Mouse (Mus musculus): ENCODE measurements around the gene Olfr786. TPM values are rescaled to one million over a fixed set of nuclear protein-coding genes. Genes with fewer than 3 reads are reported as not detected.

The Olfr786 gene
- not detected in 2 replicates for polyA plus RNA-seq (2015; fragmentation: Nextera tagmentation; extraction: Ambion mirVana)

GRCm38 (mm10) chr10:129427006-129427405 is at the start of gene Olfr786:
TSS of gene Olfr786 (plus strand) at chr10:129427306.
- H3K36me3 ChIP-seq (ENCODE audit: control insufficient read depth, insufficient read depth): no peaks in the 10 kb centered on the region
- H3K4me2 ChIP-seq (ENCODE audit: low read depth, low read length): no peak within 1 kb of the TSS
- H3K27me3 ChIP-seq (ENCODE audit: control insufficient read depth, insufficient read depth, low read depth, low read length): no peaks in the 10 kb centered on the region
- no peak for ATAC-seq (ENCODE audit: low read depth)
- no peak within 1 kb of the TSS for H3K27ac ChIP-seq (ENCODE audit: low read length)
- no peak within 1 kb of the TSS for H3K9ac ChIP-seq (ENCODE audit: low read depth, low read length)
- no peaks in the 10 kb centered on the region for H3K9me3 ChIP-seq (replicated peaks; ENCODE audit: control insufficient read depth, low read length)
- no peaks in the 10 kb centered on the region for H3K4me1 ChIP-seq (ENCODE audit: control insufficient read depth, low read depth, low read length)
- no peak within 1 kb of the TSS for H3K4me3 ChIP-seq (ENCODE audit: low read depth, low read length)

- Histone ChIP-seq H3K9ac (ENCODE audit: low read depth, low read length) (no peak within 1 kb of the TSS), H3K4me3 (ENCODE audit: low read depth, low read length) (no peak within 1 kb of the TSS), H3K27ac (ENCODE audit: low read length) (no peak within 1 kb of the TSS), H3K4me1 (ENCODE audit: control insufficient read depth, low read depth, low read length) (no peaks in the 10 kb centered on the region), H3K27me3 (ENCODE audit: control insufficient read depth, insufficient read depth, low read depth, low read length) (no peaks in the 10 kb centered on the region), H3K36me3 (ENCODE audit: control insufficient read depth, insufficient read depth) (no peaks in the 10 kb centered on the region), H3K9me3 (replicated peaks; ENCODE audit: control insufficient read depth, low read length) (no peaks in the 10 kb centered on the region), H3K4me2 (ENCODE audit: low read depth, low read length) (no peak within 1 kb of the TSS)
- ATAC-seq (ENCODE audit: low read depth): no peak
These were observed 43.3 kb upstream of the Olfr786 start, which contains the start of gene Olfr784 for GRCm38 (mm10) chr10:129383783-129384182. TSS of gene Olfr784 (plus strand) at chr10:129384083.

- H3K27ac ChIP-seq (ENCODE audit: low read length): no peak overlapping the region
- no peaks in the 10 kb centered on the region for H3K9me3 ChIP-seq (replicated peaks; ENCODE audit: control insufficient read depth, low read length)
- no peaks in the 10 kb centered on the region for H3K36me3 ChIP-seq (ENCODE audit: control insufficient read depth, insufficient read depth)
- H3K4me2 ChIP-seq (ENCODE audit: low read depth, low read length): no peak overlapping the region
- H3K9ac ChIP-seq (ENCODE audit: low read depth, low read length): no peak overlapping the region
- WGBS (ENCODE audit: insufficient replicate concordance): 43% methylated on average over 5 of the region's 5 CpGs
- no peaks in the 10 kb centered on the region for H3K27me3 ChIP-seq (ENCODE audit: control insufficient read depth, insufficient read depth, low read depth, low read length)
- no peak overlapping the region for H3K4me3 ChIP-seq (ENCODE audit: low read depth, low read length)
- ATAC-seq (ENCODE audit: low read depth): no peak
- H3K4me1 ChIP-seq (ENCODE audit: control insufficient read depth, low read depth, low read length): no peaks in the 10 kb centered on the region
These were observed 26.2 kb upstream of the Olfr786 start for GRCm38 (mm10) chr10:129400892-129401291.

GRCm38 (mm10) chr10:129405126-129405525 is 22.0 kb upstream of the Olfr786 start, which contains the start of gene Olfr785:
TSS of gene Olfr785 (plus strand) at chr10:129405426.
- no peak within 1 kb of the TSS for H3K4me3 ChIP-seq (ENCODE audit: low read depth, low read length)
- H3K9ac ChIP-seq (ENCODE audit: low read depth, low read length): no peak within 1 kb of the TSS
- H3K9me3 ChIP-seq (replicated peaks; ENCODE audit: control insufficient read depth, low read length): no peaks in the 10 kb centered on the region
- no peak within 1 kb of the TSS for H3K4me2 ChIP-seq (ENCODE audit: low read depth, low read length)
- no peak within 1 kb of the TSS for H3K27ac ChIP-seq (ENCODE audit: low read length)
- ATAC-seq (ENCODE audit: low read depth): no peak
- H3K4me1 ChIP-seq (ENCODE audit: control insufficient read depth, low read depth, low read length): no peaks in the 10 kb centered on the region
- no peaks in the 10 kb centered on the region for H3K36me3 ChIP-seq (ENCODE audit: control insufficient read depth, insufficient read depth)
- 31% methylated on average over 2 of the region's 2 CpGs for WGBS (ENCODE audit: insufficient replicate concordance)
- H3K27me3 ChIP-seq (ENCODE audit: control insufficient read depth, insufficient read depth, low read depth, low read length): no peaks in the 10 kb centered on the region

- no peaks in the 10 kb centered on the region for H3K36me3 ChIP-seq (ENCODE audit: control insufficient read depth, insufficient read depth)
- no peak within 1 kb of the TSS for H3K27ac ChIP-seq (ENCODE audit: low read length)
- no peaks in the 10 kb centered on the region for H3K27me3 ChIP-seq (ENCODE audit: control insufficient read depth, insufficient read depth, low read depth, low read length)
- WGBS (ENCODE audit: insufficient replicate concordance): 51% methylated on average over 3 of the region's 3 CpGs
- no peak within 1 kb of the TSS for H3K9ac ChIP-seq (ENCODE audit: low read depth, low read length)
- no peaks in the 10 kb centered on the region for H3K4me1 ChIP-seq (ENCODE audit: control insufficient read depth, low read depth, low read length)
- H3K4me3 ChIP-seq (ENCODE audit: low read depth, low read length): no peak within 1 kb of the TSS
- no peak within 1 kb of the TSS for H3K4me2 ChIP-seq (ENCODE audit: low read depth, low read length)
- no peak for ATAC-seq (ENCODE audit: low read depth)
- H3K9me3 ChIP-seq (replicated peaks; ENCODE audit: control insufficient read depth, low read length): no peaks in the 10 kb centered on the region
These were observed 34.5 kb downstream of the Olfr786 start, which contains the start of gene Olfr787 for GRCm38 (mm10) chr10:129461562-129461961. TSS of gene Olfr787 (plus strand) at chr10:129461862.

GRCm38 (mm10) chr10:129470698-129471097 is 43.6 kb downstream of the Olfr786 start, which contains the start of gene Olfr788:
TSS of gene Olfr788 (plus strand) at chr10:129470998.
- Histone ChIP-seq H3K9me3 (replicated peaks; ENCODE audit: control insufficient read depth, low read length) (no peaks in the 10 kb centered on the region), H3K27ac (ENCODE audit: low read length) (no peak within 1 kb of the TSS), H3K36me3 (ENCODE audit: control insufficient read depth, insufficient read depth) (no peaks in the 10 kb centered on the region), H3K27me3 (ENCODE audit: control insufficient read depth, insufficient read depth, low read depth, low read length) (no peaks in the 10 kb centered on the region), H3K9ac (ENCODE audit: low read depth, low read length) (no peak within 1 kb of the TSS), H3K4me1 (ENCODE audit: control insufficient read depth, low read depth, low read length) (no peaks in the 10 kb centered on the region), H3K4me3 (ENCODE audit: low read depth, low read length) (no peak within 1 kb of the TSS), H3K4me2 (ENCODE audit: low read depth, low read length) (no peak within 1 kb of the TSS)
- ATAC-seq (ENCODE audit: low read depth): no peak

GRCm38 (mm10) chr10:129473256-129473655 is 46.1 kb downstream of the Olfr786 start:
- Histone ChIP-seq H3K4me3 (ENCODE audit: low read depth, low read length) (no peak overlapping the region), H3K9ac (ENCODE audit: low read depth, low read length) (no peak overlapping the region), H3K9me3 (replicated peaks; ENCODE audit: control insufficient read depth, low read length) (no peaks in the 10 kb centered on the region), H3K36me3 (ENCODE audit: control insufficient read depth, insufficient read depth) (no peaks in the 10 kb centered on the region), H3K4me2 (ENCODE audit: low read depth, low read length) (no peak overlapping the region), H3K4me1 (ENCODE audit: control insufficient read depth, low read depth, low read length) (no peaks in the 10 kb centered on the region), H3K27ac (ENCODE audit: low read length) (no peak overlapping the region), H3K27me3 (ENCODE audit: control insufficient read depth, insufficient read depth, low read depth, low read length) (no peaks in the 10 kb centered on the region)
- 31% methylated on average over 2 of the region's 2 CpGs for WGBS (ENCODE audit: insufficient replicate concordance)
- ATAC-seq (ENCODE audit: low read depth): no peak

GRCm38 (mm10) chr10:129473723-129474122 is 46.6 kb downstream of the Olfr786 start:
- ATAC-seq (ENCODE audit: low read depth): no peak
- H3K9ac ChIP-seq (ENCODE audit: low read depth, low read length): no peak overlapping the region
- H3K27ac ChIP-seq (ENCODE audit: low read length): no peak overlapping the region
- no peak overlapping the region for H3K4me2 ChIP-seq (ENCODE audit: low read depth, low read length)
- H3K9me3 ChIP-seq (replicated peaks; ENCODE audit: control insufficient read depth, low read length): no peaks in the 10 kb centered on the region
- no peaks in the 10 kb centered on the region for H3K27me3 ChIP-seq (ENCODE audit: control insufficient read depth, insufficient read depth, low read depth, low read length)
- no peak overlapping the region for H3K4me3 ChIP-seq (ENCODE audit: low read depth, low read length)
- H3K36me3 ChIP-seq (ENCODE audit: control insufficient read depth, insufficient read depth): no peaks in the 10 kb centered on the region
- no peaks in the 10 kb centered on the region for H3K4me1 ChIP-seq (ENCODE audit: control insufficient read depth, low read depth, low read length)

GRCm38 (mm10) chr10:129484452-129484851 is 57.3 kb downstream of the Olfr786 start, which contains the start of gene Olfr789:
TSS of gene Olfr789 (plus strand) at chr10:129484752.
- no peak for ATAC-seq (ENCODE audit: low read depth)
- H3K9ac ChIP-seq (ENCODE audit: low read depth, low read length): no peak within 1 kb of the TSS
- H3K4me1 ChIP-seq (ENCODE audit: control insufficient read depth, low read depth, low read length): no peaks in the 10 kb centered on the region
- H3K4me2 ChIP-seq (ENCODE audit: low read depth, low read length): no peak within 1 kb of the TSS
- no peak within 1 kb of the TSS for H3K27ac ChIP-seq (ENCODE audit: low read length)
- 39% methylated on average over 2 of the region's 2 CpGs for WGBS (ENCODE audit: insufficient replicate concordance)
- no peak within 1 kb of the TSS for H3K4me3 ChIP-seq (ENCODE audit: low read depth, low read length)
- H3K9me3 ChIP-seq (replicated peaks; ENCODE audit: control insufficient read depth, low read length): no peaks in the 10 kb centered on the region
- no peaks in the 10 kb centered on the region for H3K36me3 ChIP-seq (ENCODE audit: control insufficient read depth, insufficient read depth)
- no peaks in the 10 kb centered on the region for H3K27me3 ChIP-seq (ENCODE audit: control insufficient read depth, insufficient read depth, low read depth, low read length)
